Mouse (Mus musculus): ENCODE results near the gene Gm12248. TPM values are rescaled to one million over a fixed set of nuclear protein-coding genes. Genes with fewer than 3 reads are reported as not detected.
"Not testable (repeated sequence)": the region's sequence is repeated elsewhere in the genome, so short reads cannot be mapped to it uniquely, and the experiment has no call there.

The Gm12248 gene
- polyA plus RNA-seq, 1 experiment from 2014 or later: not detected

- not testable (repeated sequence) for ATAC-seq; H3K9ac ChIP-seq (replicated peaks); H3K27me3 ChIP-seq (ENCODE audit: insufficient read depth, low read length); H3K9me3 ChIP-seq (ENCODE audit: low read length); H3K36me3 ChIP-seq (replicated peaks; ENCODE audit: insufficient read depth, low read length); H3K27ac ChIP-seq (ENCODE audit: low read depth); DNase-seq; H3K4me1 ChIP-seq (ENCODE audit: insufficient read depth)
- Histone ChIP-seq H3K4me2 (ENCODE audit: low read depth, low read length) (peak overlapping the region; percentile 72; the same call in 1 of the 2 replicates), H3K4me3 (ENCODE audit: low read depth, low read length) (peak overlapping the region; percentile 41)
- peak; percentile 58 for TF ChIP-seq CTCF (IDR thresholded peaks at IDR 0.05; ENCODE audit: low read depth)
- 66% methylated on average over 5 of the region's 5 CpGs for WGBS (ENCODE audit: insufficient replicate concordance)
Measured at GRCm38 (mm10) chr11:58098366-58098720, 5.4 kb upstream of the Gm12248 start.

- Histone ChIP-seq H3K9me3 (ENCODE audit: low read length) (no peaks in the 10 kb centered on the region), H3K4me3 (ENCODE audit: low read depth, low read length) (peak overlapping the region; percentile 41), H3K27ac (ENCODE audit: low read depth) (no peak overlapping the region), H3K9ac (replicated peaks) (peak overlapping the region; percentile 54), H3K4me1 (ENCODE audit: insufficient read depth) (peaks cover 8% of the 10 kb centered on the region; the same call in 1 of the 2 replicates), H3K4me2 (ENCODE audit: low read depth, low read length) (peak overlapping the region; percentile 72), H3K36me3 (replicated peaks; ENCODE audit: insufficient read depth, low read length) (no peaks in the 10 kb centered on the region), H3K27me3 (ENCODE audit: insufficient read depth, low read length) (no peaks in the 10 kb centered on the region)
- ATAC-seq: peak; percentile 18
- TF ChIP-seq EP300 (IDR thresholded peaks at IDR 0.05; ENCODE audit: low read depth) (no peak), CTCF (IDR thresholded peaks at IDR 0.05; ENCODE audit: low read depth) (no peak)
- 9% methylated on average over 19 of the region's 38 CpGs for WGBS (ENCODE audit: insufficient replicate concordance)
- peak; percentile 25 for DNase-seq
Measured at GRCm38 (mm10) chr11:58097621-58098365, 4.9 kb upstream of the Gm12248 start.

DNA sequence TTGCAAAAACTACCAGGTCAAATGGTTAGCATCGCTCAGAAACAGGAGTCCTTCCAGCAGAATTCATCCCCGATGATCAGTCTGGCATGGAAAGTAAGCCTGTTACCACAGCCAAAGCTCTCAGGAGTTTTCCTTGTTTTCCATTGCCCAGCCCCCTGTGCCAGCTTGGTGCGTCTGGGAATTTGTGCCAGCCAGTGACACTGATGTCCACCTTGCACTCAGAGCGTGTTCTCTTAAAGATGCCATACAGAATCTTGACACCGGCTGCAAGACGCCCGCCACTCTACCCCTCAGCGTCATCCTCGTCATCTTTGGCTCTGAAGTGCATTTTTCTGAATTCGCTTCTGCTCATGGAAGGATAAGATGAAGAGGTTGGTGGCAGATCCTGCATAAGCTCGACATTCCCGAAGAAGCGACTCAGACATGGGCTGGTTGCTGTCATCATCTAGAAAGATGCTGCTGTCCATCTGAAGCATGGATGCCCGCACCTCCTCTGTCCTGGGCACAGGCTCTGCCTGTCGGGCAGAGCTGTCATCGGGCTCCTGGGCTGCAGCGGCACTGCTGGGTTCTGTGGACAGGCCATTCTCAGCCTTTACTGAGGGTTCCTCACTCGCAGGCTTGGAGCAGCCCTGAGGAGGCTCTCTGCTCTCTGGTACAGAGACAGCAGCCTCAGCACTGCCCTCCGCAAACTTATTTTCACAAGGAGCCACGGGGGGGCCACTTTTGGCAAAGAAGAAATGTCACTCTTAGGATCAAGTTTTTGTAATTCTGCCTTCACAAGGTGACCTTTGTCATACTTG lies 4.1 kb upstream of the Gm12248 start:
- Histone ChIP-seq H3K9ac (replicated peaks) (no peak overlapping the region), H3K27me3 (ENCODE audit: insufficient read depth, low read length) (no peaks in the 10 kb centered on the region), H3K9me3 (ENCODE audit: low read length) (no peaks in the 10 kb centered on the region), H3K36me3 (replicated peaks; ENCODE audit: insufficient read depth, low read length) (no peaks in the 10 kb centered on the region), H3K4me2 (ENCODE audit: low read depth, low read length) (peak overlapping the region; percentile 72; the same call in 1 of the 2 replicates), H3K4me1 (ENCODE audit: insufficient read depth) (peaks cover 16% of the 10 kb centered on the region; the same call in 1 of the 2 replicates), H3K4me3 (ENCODE audit: low read depth, low read length) (no peak overlapping the region), H3K27ac (ENCODE audit: low read depth) (no peak overlapping the region)
- DNase-seq: no peak
- no peak for ATAC-seq
- WGBS (ENCODE audit: insufficient replicate concordance): 64% methylated on average over 20 of the region's 20 CpGs
- TF ChIP-seq EP300 (IDR thresholded peaks at IDR 0.05; ENCODE audit: low read depth): no peak

DNA sequence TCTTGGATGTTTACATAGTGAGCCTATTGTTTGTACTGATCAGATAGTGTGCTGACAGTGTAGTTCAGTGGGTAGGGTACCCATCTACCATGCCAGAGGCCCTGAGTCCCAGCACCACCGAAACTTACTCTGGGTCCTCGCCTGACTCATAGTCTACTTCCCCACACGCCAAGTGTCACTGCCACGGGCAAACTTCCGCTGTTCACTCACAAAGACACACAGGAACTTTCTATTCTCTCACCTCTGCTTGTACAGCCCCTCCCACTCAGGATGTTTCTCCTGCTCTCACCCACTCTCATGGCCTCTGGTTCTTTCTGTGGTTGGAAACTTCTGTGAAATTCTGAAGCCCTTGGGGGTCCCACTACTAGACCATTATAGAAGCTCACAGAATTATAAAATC lies 3.2 kb upstream of the Gm12248 start:
- no peak overlapping the region for H3K9ac ChIP-seq (replicated peaks)
- peaks cover 17% of the 10 kb centered on the region; the same call in 1 of the 2 replicates for H3K4me1 ChIP-seq (ENCODE audit: insufficient read depth)
- peak overlapping the region; percentile 44 for H3K27ac ChIP-seq (ENCODE audit: low read depth)
- DNase-seq (no peak), ATAC-seq (peak; percentile 8; the same call in 1 of the 2 replicates)
- 28% methylated on average over 5 of the region's 5 CpGs for WGBS (ENCODE audit: insufficient replicate concordance)
- no peak overlapping the region for H3K4me2 ChIP-seq (ENCODE audit: low read depth, low read length)
- H3K4me3 ChIP-seq (ENCODE audit: low read depth, low read length): no peak overlapping the region
- TF ChIP-seq EP300 (IDR thresholded peaks at IDR 0.05; ENCODE audit: low read depth): no peak
- no peak for TF ChIP-seq CTCF (IDR thresholded peaks at IDR 0.05; ENCODE audit: low read depth)
- no peaks in the 10 kb centered on the region for H3K9me3 ChIP-seq (ENCODE audit: low read length)
- no peaks in the 10 kb centered on the region for H3K27me3 ChIP-seq (ENCODE audit: insufficient read depth, low read length)
- H3K36me3 ChIP-seq (replicated peaks; ENCODE audit: insufficient read depth, low read length): no peaks in the 10 kb centered on the region

- no peak for TF ChIP-seq CTCF (IDR thresholded peaks at IDR 0.05; ENCODE audit: low read depth)
- TF ChIP-seq EP300 (IDR thresholded peaks at IDR 0.05; ENCODE audit: low read depth): peak; percentile 40; the same call in 1 of the 2 replicates
- DNase-seq (peak; percentile 36), ATAC-seq (peak; percentile 91)
- Histone ChIP-seq H3K27me3 (ENCODE audit: insufficient read depth, low read length) (no peaks in the 10 kb centered on the region), H3K36me3 (replicated peaks; ENCODE audit: insufficient read depth, low read length) (no peaks in the 10 kb centered on the region), H3K4me1 (ENCODE audit: insufficient read depth) (peaks cover 17% of the 10 kb centered on the region; the same call in 1 of the 2 replicates), H3K9me3 (ENCODE audit: low read length) (no peaks in the 10 kb centered on the region), H3K27ac (ENCODE audit: low read depth) (peak overlapping the region; percentile 44), H3K9ac (replicated peaks) (no peak overlapping the region), H3K4me3 (ENCODE audit: low read depth, low read length) (no peak overlapping the region), H3K4me2 (ENCODE audit: low read depth, low read length) (no peak overlapping the region)
- 48% methylated on average over 1 of the region's 1 CpGs for whole genome bisulfite sequencing (ENCODE audit: insufficient replicate concordance)
Measured at GRCm38 (mm10) chr11:58095561-58095960, 2.6 kb upstream of the Gm12248 start.

- H3K27me3 ChIP-seq (ENCODE audit: insufficient read depth, low read length): no peaks in the 10 kb centered on the region
- H3K27ac ChIP-seq (ENCODE audit: low read depth): no peak overlapping the region
- no peak overlapping the region for H3K9ac ChIP-seq (replicated peaks)
- H3K4me2 ChIP-seq (ENCODE audit: low read depth, low read length): no peak overlapping the region
- 82% methylated on average over 4 of the region's 4 CpGs for WGBS (ENCODE audit: insufficient replicate concordance)
- H3K36me3 ChIP-seq (replicated peaks; ENCODE audit: insufficient read depth, low read length): no peaks in the 10 kb centered on the region
- H3K9me3 ChIP-seq (ENCODE audit: low read length): no peaks in the 10 kb centered on the region
- ATAC-seq (no peak), DNase-seq (no peak)
- no peak overlapping the region for H3K4me3 ChIP-seq (ENCODE audit: low read depth, low read length)
- TF ChIP-seq EP300 (IDR thresholded peaks at IDR 0.05; ENCODE audit: low read depth) (no peak), CTCF (IDR thresholded peaks at IDR 0.05; ENCODE audit: low read depth) (no peak)
- peaks cover 17% of the 10 kb centered on the region; the same call in 1 of the 2 replicates for H3K4me1 ChIP-seq (ENCODE audit: insufficient read depth)
Measured at GRCm38 (mm10) chr11:58094766-58095165, 1.8 kb upstream of the Gm12248 start.
